ENCODE assay signal across 28 mouse cellular contexts in genomic region chr17:32738406-32738805, GRCm38 (mm10). TPM values are rescaled to one million over a fixed set of nuclear protein-coding genes. Genes with fewer than 3 reads are reported as not detected.
DNase-seq lines count a peak whose midpoint lies in the region; ATAC-seq and TF ChIP-seq lines count a peak whose summit lies in the region.
"Had no signal": no experiment of that assay in that cellular context is flagged by ENCODE, and none has a peak within 500 bp of the region (broad histone marks: within the 10 kb centered on the region; RNA-seq: fewer than 3 reads in every experiment).

No protein-coding gene starts in this region.

- H3K4me1 ChIP-seq in lung, postnatal 0 days (ENCODE audit: insufficient read depth, low read depth, low read length), result no peaks in the 10 kb centered on the region
- H3K4me1 ChIP-seq in liver, postnatal 0 days (ENCODE audit: insufficient read depth), result no peaks in the 10 kb centered on the region
- H3K4me1 ChIP-seq: embryonic facial prominence, embryonic 13.5 days; embryonic facial prominence, embryonic 15.5 days; forebrain, embryonic 13.5 days; forebrain, embryonic 15.5 days had no signal

- intact Hi-C loops in gastrocnemius, adult 2 months (cut with DNase I), result no loop called here

- peak; percentile 15 for DNase-seq in lung, postnatal 0 days (ENCODE audit: low spot score)
- no peak for DNase-seq in lung, postnatal 25 days (ENCODE audit: low spot score)
- DNase-seq in NIH3T3 (ENCODE audit: low read depth), result peak; percentile 34
- peak; percentile 22 for DNase-seq in fibroblast of lung, adult 2 months (ENCODE audit: low read depth)
- no peak for DNase-seq in gastrocnemius, adult 2 months
- DNase-seq in gastrocnemius, postnatal 25 days, result no peak
- no peak for DNase-seq in liver, postnatal 0 days
- DNase-seq: adrenal gland, adult 2 months; adrenal gland, postnatal 10 days; adrenal gland, postnatal 25 days; cerebellum, adult 11 months; cerebellum, adult 18-20 months; cerebellum, adult 8-10 months; cerebellum, adult 9-11 months; cerebellum, postnatal 14 days; cerebellum, postnatal 36 days; embryo, embryonic 11 days; forebrain, postnatal 0 days had no signal

- no peak for ATAC-seq in lung, postnatal 0 days
- no peak for ATAC-seq in liver, postnatal 0 days
- ATAC-seq: CD4-positive, CD25-positive, alpha-beta regulatory T cell, adult 4 months; forebrain, embryonic 13.5 days; forebrain, embryonic 15.5 days; forebrain, postnatal 0 days had no signal

- H3K9ac ChIP-seq in lung, postnatal 0 days (replicated peaks; ENCODE audit: low read depth), result no peak overlapping the region
- no peak overlapping the region for H3K9ac ChIP-seq in liver, postnatal 0 days (replicated peaks)
- H3K9ac ChIP-seq: embryonic facial prominence, embryonic 13.5 days; embryonic facial prominence, embryonic 15.5 days; forebrain, embryonic 13.5 days; forebrain, embryonic 15.5 days; forebrain, postnatal 0 days had no signal

- no peak overlapping the region for H3K4me2 ChIP-seq in lung, postnatal 0 days (replicated peaks; ENCODE audit: low read depth, low read length)
- no peak overlapping the region for H3K4me2 ChIP-seq in liver, postnatal 0 days (ENCODE audit: low read depth, low read length)
- H3K4me2 ChIP-seq: embryonic facial prominence, embryonic 13.5 days; embryonic facial prominence, embryonic 15.5 days; forebrain, embryonic 13.5 days; forebrain, embryonic 15.5 days had no signal

- H3K36me3 ChIP-seq in lung, postnatal 0 days (ENCODE audit: insufficient read depth, low read length), result no peaks in the 10 kb centered on the region
- H3K36me3 ChIP-seq in C2C12 (ENCODE audit: control insufficient read depth, insufficient read depth), result no peaks in the 10 kb centered on the region
- H3K36me3 ChIP-seq in liver, postnatal 0 days (replicated peaks; ENCODE audit: insufficient read depth, low read length), result no peaks in the 10 kb centered on the region
- H3K36me3 ChIP-seq: embryonic facial prominence, embryonic 13.5 days; embryonic facial prominence, embryonic 15.5 days; forebrain, embryonic 15.5 days; G1E had no signal

- H3K79me2 ChIP-seq in C2C12 (ENCODE audit: control insufficient read depth, insufficient read depth), result no peaks in the 10 kb centered on the region

- no peak overlapping the region for H3K27ac ChIP-seq in lung, postnatal 0 days (ENCODE audit: low read length)
- no peak overlapping the region for H3K27ac ChIP-seq in gastrocnemius, adult 2 months
- H3K27ac ChIP-seq in liver, postnatal 0 days (ENCODE audit: low read depth), result no peak overlapping the region
- H3K27ac ChIP-seq: embryonic facial prominence, embryonic 13.5 days; embryonic facial prominence, embryonic 15.5 days; forebrain, embryonic 13.5 days; forebrain, embryonic 15.5 days had no signal

- H3K9me3 ChIP-seq in lung, postnatal 0 days (ENCODE audit: low read length), result no peaks in the 10 kb centered on the region
- H3K9me3 ChIP-seq in liver, postnatal 0 days (ENCODE audit: low read length), result no peaks in the 10 kb centered on the region
- H3K9me3 ChIP-seq: embryonic facial prominence, embryonic 13.5 days; embryonic facial prominence, embryonic 15.5 days; forebrain, embryonic 13.5 days; forebrain, embryonic 15.5 days; G1E had no signal

- TF ChIP-seq EP300 in lung, postnatal 0 days (IDR thresholded peaks at IDR 0.05), result no peak
- TF ChIP-seq EP300 in liver, postnatal 0 days (IDR thresholded peaks at IDR 0.05; ENCODE audit: low read depth), result no peak

- H3K27me3 ChIP-seq in lung, postnatal 0 days (replicated peaks; ENCODE audit: insufficient read depth, low read length), result no peaks in the 10 kb centered on the region
- no peaks in the 10 kb centered on the region for H3K27me3 ChIP-seq in C2C12 (ENCODE audit: control insufficient read depth, insufficient read depth, insufficient read length)
- no peaks in the 10 kb centered on the region for H3K27me3 ChIP-seq in liver, postnatal 0 days (ENCODE audit: insufficient read depth, low read length)
- H3K27me3 ChIP-seq: CH12.LX; embryonic facial prominence, embryonic 13.5 days; embryonic facial prominence, embryonic 15.5 days; forebrain, embryonic 13.5 days; forebrain, embryonic 15.5 days had no signal

- no peaks in the 10 kb centered on the region for H3K79me3 ChIP-seq in C2C12 (ENCODE audit: low read depth)

- no peak overlapping the region for H3ac ChIP-seq in C2C12 (ENCODE audit: control insufficient read depth, insufficient read length, low read depth)

- no peak for TF ChIP-seq CTCF in lung, postnatal 0 days (IDR thresholded peaks at IDR 0.05)
- TF ChIP-seq CTCF in C2C12 (IDR thresholded peaks at IDR 0.05; ENCODE audit: control insufficient read depth, insufficient read depth, insufficient read length), result no peak
- TF ChIP-seq CTCF in gastrocnemius, adult 2 months (IDR thresholded peaks at IDR 0.05), result no peak
- TF ChIP-seq CTCF in liver, postnatal 0 days (IDR thresholded peaks at IDR 0.05; ENCODE audit: low read depth), result no peak

- 82% methylated on average over 1 of the region's 1 CpGs for WGBS in lung, postnatal 0 days
- 70% methylated on average over 1 of the region's 1 CpGs for WGBS in liver, postnatal 0 days (ENCODE audit: insufficient replicate concordance)

- no peak overlapping the region for H3K4me3 ChIP-seq in lung, postnatal 0 days (ENCODE audit: low read depth, low read length)
- no peak overlapping the region for H3K4me3 ChIP-seq in C2C12 (ENCODE audit: insufficient read depth, poor library complexity, severe bottlenecking)
- H3K4me3 ChIP-seq in gastrocnemius, adult 2 months, result no peak overlapping the region
- H3K4me3 ChIP-seq in liver, postnatal 0 days (ENCODE audit: low read depth, low read length), result no peak overlapping the region
- H3K4me3 ChIP-seq: embryonic facial prominence, embryonic 13.5 days; embryonic facial prominence, embryonic 15.5 days; erythroblast, embryonic 14.5 days; forebrain, embryonic 13.5 days; forebrain, embryonic 15.5 days had no signal

TF ChIP-seq in C2C12, 6 proteins besides CTCF, POLR2A, EP300 and RAD21:
- TF ChIP-seq CEBPB (IDR thresholded peaks at IDR 0.05; ENCODE audit: low read depth), result peak; percentile 51
- no peak for TF ChIP-seq USF1 (IDR thresholded peaks at IDR 0.05; ENCODE audit: low read depth)

RNA-seq across cellular contexts. Expression of gene Zfp871, which starts 49.7 kb away (rescaled TPM):
- polyA plus RNA-seq in lung, postnatal 0 days (2015; fragmentation: Nextera tagmentation; extraction: Ambion mirVana), result 18.9 and 21.5 TPM in 2 replicates
- 2.0 TPM for polyA plus RNA-seq in C2C12 (2012; fragmentation: generic; extraction: Trizol)
- 10 to 100 TPM; 25.0 to 25.9 TPM for total RNA-seq in gastrocnemius, adult 2 months (2021)
- 10 to 100 TPM; 16.5 to 17.9 TPM for total RNA-seq in gastrocnemius, postnatal 25 days (2021)
- 8.2 and 11.0 TPM in 2 replicates for polyA plus RNA-seq in liver, postnatal 0 days (2015; fragmentation: Nextera tagmentation; extraction: Ambion mirVana)

RNA-seq across cellular contexts. Expression of gene Cyp4f15, which starts 53.0 kb away (rescaled TPM):
- polyA plus RNA-seq in lung, postnatal 0 days (2015; fragmentation: Nextera tagmentation; extraction: Ambion mirVana), result 0.33 and 0.39 TPM in 2 replicates
- polyA plus RNA-seq in C2C12 (2012; fragmentation: generic; extraction: Trizol), result not detected
- not detected for total RNA-seq in gastrocnemius, adult 2 months (2021)
- not detected for total RNA-seq in gastrocnemius, postnatal 25 days (2021)
- 33.5 and 37.6 TPM in 2 replicates for polyA plus RNA-seq in liver, postnatal 0 days (2015; fragmentation: Nextera tagmentation; extraction: Ambion mirVana)
- total RNA-seq: CH12.LX; common myeloid progenitor, adult 5-6 weeks; G1E had no signal
- polyA plus RNA-seq: CD4-positive, CD25-positive, alpha-beta regulatory T cell, adult 4 months; erythroblast, embryonic 14.5 days; G1E had no signal

Comparison
In these comparisons a context has a peak if more than half of its experiments do, and no peak if none do; other contexts are left out.
1. DNase-seq: peak in lung, postnatal 0 days (single experiment), NIH3T3 (single experiment) and fibroblast of lung, adult 2 months (single experiment); none in lung, postnatal 25 days (single experiment), gastrocnemius, adult 2 months (single experiment), gastrocnemius, postnatal 25 days (single experiment) and liver, postnatal 0 days (single experiment).
2. RNA of gene Cyp4f15, which starts 53.0 kb away (polyA plus RNA-seq): 33.5 to 37.6 TPM in liver, postnatal 0 days; 0.33 to 0.39 TPM in lung, postnatal 0 days and not detected in C2C12 (single experiment); every median in the first group is over 10 times any median in the second.